Mouse (Mus musculus) right cerebral cortex, postnatal 4 days (tissue): ENCODE data around the gene Scgb1b29.
"Not testable (repeated sequence)": the region's sequence is repeated elsewhere in the genome, so short reads cannot be mapped to it uniquely, and the experiment has no call there.

Experiments
- DNase-seq: peaks from one replicate; pipeline ENCODE4 v3.0.0-alpha.2; 2022

The Scgb1b29 gene

GRCm38 (mm10) chr7:32441241-32441640 lies at the start of gene Scgb1b29:
Gene Scgb1b29, plus strand, starts transcription at chr7:32441541.
- DNase-seq = not testable (repeated sequence)

- not testable (repeated sequence) for DNase-seq
Measured at GRCm38 (mm10) chr7:32428636-32429035, 12.7 kb upstream of the Scgb1b29 start.
